Mouse (Mus musculus) adrenal gland, adult 18-20 months (tissue): ENCODE measurements at regions not wholly inside any gene's neighbourhood (a gene's known extent, or its start where the extent isn't known, plus 50 kb on each side); places are given as distances from the start of the nearest gene placed in this dataset.

ENCODE experiments used
- DNase-seq, 2 experiments: peaks; one replicate each; pipeline ENCODE4 v3.0.0; 2021 to 2022; ENCODE audit warnings: low spot score in 2 of 2

DNA sequence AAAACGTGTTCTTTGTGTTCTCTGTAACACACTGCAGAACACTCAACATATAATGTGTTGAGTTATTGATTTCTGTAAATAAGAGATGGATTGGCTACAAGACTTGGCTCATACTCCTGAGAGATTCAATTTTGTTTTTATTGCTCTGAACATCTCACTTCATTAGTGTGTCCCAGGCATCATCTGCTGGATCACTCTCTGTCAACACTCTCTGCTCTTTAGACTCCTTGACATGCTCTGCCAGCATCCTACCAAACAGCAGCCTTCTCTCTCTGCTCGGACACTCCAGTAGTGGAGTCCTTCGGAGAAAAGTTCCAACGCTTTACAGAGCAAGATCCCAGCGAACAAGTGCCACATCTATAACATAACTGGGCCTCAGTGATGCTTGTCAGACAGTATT, 235.1 kb upstream of the Lcorl start:
- DNase-seq, result no peak

DNA sequence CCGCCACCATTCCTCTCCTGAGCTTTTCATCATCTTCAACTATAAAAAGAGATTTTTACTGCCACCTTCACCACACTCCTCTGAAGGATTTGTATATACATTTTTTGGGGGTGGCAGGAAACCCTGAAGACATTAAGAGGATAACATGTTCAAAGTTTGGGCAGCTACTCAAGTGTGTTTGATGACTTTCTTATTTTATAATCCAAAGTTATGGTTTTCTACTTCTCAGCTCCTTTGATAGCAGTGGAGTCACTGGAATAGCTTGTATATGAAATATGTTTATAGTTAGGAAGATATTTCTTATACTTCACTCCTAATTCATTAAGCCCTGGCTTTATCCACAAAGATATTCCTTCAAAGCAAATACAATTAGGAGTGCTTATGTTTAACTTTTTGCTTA, 229.5 kb upstream of the Lcorl start:
- DNase-seq, result no peak

DNA sequence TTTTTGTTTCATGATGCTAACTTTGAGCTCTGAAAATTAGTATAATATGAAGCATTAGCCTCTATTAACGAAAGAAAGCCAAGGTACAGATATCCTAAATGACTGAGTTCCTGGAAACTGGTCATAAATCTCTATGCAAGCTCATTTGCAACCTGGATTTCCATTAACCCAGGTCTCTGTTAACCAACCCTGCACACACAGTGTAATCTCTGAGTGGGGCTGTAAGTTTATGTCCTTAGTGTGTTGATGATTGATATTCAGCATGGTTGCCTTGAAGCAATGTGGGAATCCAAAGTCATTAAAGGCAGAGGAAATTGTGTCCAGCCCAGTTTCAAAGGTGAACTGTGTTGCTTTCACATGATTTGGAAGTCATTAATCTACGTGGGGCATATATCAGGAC, 225.9 kb upstream of the Lcorl start:
- no peak for DNase-seq

DNA sequence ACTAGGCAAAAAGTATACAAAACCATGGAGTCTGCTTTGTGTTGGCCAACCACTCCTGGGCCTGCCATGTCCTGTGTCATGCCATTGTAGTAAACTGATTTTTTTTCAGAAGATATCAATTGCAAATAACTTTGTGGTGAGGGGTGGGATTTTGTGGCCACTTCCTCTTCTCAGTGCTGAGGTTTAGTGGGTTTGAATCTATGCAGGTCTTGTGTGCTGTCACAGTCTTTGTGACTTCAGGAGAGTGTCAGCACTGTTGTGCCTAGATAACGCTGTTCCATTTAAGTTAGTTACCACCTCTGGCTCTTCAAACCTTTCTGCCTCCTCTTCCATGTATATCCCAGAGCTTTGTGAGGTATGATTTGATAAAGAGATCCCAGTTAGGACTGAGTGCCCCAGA, 216.3 kb upstream of the Lcorl start:
- no peak for DNase-seq

DNA sequence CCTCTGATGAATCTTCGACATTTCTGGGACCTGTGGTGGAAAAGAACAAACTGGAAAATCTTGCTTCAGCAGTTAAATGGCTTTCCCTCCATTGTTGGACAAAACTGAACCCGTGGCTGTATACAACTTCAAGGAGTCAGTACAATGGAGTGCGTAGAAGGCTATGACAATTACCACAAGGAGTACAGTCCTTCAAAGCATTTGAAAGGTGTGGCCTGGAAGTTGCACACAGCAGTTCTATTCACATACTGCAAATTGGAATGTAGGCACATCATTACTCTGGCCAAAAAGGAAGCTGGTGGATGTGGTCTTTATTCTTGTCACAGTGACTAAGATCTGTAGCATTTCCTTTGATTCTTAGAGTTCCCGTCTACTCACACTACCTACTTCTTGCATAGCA, 215.7 kb upstream of the Lcorl start:
- no peak for DNase-seq

DNA sequence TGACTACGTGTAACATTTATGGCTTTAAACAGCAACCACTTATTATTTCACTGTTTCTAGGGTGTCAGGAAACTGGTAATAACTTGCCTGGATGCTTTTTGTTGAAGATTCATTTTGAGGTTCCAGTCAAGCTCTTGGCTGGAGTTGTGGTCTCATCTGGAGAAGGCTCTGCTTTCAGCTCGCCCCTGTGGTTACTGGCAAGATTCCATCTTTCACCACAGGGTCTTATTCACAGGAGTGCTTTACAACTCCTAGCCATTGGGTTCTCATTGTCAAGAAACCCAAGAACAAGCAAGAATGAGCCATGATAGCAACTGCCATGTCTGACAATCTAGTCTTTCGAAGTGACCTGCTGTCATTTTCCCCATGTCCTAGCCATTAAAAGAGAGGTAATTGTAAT, 202.5 kb upstream of the Lcorl start:
- no peak for DNase-seq

DNA sequence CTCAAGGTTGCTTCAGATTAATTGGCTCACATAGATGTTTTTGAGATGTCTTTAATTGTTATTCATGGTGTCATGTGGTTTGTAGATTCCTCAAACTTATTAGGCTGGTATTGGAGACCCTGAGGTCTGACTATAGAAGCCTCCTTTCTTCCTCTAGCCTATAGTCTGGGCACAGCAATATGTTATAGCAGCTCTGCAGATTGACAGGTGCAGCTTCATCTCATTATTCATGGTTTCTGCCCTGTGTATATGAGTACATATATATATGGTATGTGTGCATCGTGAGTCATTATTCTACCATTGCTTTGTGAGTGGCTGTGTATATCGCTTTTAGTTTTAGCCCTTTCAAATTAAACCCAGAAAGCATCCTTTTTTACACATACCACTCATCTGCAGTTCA, 197.4 kb upstream of the Lcorl start:
- DNase-seq, result no peak

DNA sequence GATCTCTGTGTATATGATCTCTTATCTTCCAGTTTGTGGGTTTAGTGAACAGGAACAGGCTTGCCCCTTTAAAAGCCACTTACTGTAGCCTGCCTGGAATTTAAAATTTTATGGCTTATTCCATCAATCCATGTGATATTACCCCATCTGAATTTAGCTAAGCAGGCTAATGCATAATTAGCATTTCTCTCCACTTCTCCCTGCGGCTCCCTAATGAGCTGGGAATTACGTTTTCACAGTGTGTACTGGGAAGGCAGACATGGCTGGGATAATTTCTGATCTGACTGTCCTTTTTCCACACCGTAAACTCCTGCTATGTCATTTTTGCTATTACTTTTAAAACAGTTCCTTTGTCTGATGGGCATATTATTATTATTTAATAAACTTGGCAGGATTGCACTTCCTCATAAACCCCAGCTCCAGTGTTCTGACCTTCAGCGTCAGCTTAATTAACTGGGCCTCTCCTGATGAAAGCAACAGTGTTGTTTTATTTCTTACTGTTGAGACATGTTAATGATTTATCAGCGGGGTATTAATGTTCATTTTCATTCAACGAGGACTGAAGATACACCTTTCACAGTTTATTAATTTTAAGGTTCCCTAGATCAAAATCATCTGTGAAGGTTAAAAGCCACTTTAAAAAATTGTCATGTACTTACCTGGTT, 185.4 kb upstream of the Lcorl start:
- no peak for DNase-seq

DNA sequence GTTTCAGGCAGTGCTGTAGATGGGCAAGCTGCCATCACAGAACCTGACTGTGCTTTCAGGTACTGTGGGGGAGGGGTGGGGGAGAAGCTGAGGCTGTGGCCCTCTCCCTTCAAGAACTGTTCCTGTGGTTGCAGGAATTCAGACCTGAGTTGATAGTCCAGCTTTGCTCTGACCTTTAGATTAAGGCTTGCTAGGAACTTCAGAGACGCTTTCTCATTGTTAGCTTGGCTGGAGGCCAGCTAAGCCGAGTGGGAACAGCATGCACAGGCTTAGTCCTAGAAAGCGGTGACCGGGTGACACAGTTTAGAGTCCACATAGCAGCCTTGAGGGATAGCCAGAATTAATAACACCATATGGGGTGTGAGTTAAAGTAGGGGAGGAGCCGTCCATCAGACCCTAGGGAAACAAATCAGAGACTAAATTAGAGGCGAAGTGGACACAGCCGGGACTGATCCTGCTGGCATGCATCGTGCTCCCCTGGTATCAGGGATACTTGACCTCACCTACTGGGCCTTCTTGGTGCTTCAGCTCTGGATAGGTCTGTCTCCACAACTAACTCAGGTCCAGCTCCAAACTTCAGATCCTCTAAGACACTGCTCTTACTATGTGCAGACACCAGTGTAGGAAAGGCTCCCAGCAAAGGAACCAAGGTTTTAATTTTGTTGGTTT, 175.7 kb upstream of the Lcorl start:
- peak; percentile 46 to 48 for DNase-seq

DNA sequence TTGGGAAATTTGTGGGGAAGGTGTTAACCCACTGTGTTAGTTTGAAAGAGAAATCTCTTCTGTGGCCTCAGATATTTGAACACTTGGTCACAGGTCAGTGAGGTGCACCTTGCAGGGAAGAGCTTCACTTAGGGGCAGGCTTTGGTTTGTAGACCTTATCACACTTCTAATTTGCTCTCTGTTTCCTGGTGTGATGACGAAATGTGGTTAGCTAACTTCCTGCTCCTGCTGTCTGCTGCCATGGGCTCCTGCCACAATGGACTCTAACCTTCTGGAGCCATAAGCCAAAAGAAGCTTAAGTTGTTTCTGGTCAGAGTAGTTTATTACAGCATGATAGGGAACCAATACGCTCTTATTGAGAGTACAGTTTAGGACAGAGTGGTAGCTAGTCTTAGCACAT, 174.8 kb upstream of the Lcorl start:
- DNase-seq, result no peak

DNA sequence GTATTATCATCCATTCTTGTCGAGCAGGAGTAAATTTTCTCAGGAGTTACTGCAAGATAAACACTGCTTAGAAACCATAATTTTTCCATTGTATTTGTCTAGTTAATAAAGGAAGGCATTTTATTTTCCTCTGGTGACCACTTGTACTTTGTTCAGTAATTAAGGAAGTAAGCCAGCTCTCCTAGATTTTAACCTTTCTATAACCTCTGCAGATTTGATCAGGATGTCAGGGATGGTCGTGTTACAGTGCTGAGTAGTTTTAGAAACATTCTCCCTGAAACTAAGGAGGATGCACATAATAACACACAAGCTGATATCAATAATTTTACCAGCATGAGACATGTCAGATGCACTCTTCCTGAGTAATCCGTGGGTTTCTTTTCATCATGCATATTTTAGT, 166.7 kb upstream of the Lcorl start:
- no peak for DNase-seq

DNA sequence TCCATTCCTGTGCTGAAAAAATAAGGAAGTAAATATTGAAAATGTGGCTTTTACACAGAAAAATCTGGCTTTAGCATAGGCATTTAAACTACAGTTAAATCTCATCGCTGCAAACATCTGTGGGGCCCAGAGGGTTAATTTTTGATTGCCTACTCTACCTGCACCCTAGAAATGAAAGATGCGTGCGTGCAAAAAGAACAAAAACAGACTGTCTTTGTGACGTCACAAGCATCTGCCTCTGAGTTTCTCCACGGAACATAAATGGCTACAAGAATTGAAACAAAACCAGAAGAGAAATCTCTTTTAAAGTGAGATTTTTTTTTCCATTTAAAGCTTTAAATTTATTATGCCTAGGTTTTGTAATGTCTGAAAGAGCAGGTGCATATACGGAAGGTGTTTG, 166.0 kb upstream of the Lcorl start:
- no peak for DNase-seq

DNA sequence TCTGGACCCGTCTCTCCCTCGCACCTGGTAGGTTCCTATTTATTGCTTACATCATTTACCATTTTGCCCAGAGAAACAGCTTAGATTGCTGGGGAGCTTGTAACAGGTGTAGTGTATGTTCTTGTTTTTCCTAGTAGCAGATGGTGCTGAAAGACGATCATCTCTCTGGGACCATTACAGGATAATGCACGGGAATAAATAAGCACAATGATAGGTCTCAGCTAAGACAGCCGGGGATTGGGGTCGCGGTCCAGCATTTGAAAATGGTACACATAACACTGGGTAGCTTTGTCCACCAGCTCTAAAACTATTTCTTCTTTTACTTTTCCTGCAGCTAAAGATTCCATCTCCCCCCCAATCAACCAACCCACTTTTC, 164.6 kb upstream of the Lcorl start:
- no peak for DNase-seq

DNA sequence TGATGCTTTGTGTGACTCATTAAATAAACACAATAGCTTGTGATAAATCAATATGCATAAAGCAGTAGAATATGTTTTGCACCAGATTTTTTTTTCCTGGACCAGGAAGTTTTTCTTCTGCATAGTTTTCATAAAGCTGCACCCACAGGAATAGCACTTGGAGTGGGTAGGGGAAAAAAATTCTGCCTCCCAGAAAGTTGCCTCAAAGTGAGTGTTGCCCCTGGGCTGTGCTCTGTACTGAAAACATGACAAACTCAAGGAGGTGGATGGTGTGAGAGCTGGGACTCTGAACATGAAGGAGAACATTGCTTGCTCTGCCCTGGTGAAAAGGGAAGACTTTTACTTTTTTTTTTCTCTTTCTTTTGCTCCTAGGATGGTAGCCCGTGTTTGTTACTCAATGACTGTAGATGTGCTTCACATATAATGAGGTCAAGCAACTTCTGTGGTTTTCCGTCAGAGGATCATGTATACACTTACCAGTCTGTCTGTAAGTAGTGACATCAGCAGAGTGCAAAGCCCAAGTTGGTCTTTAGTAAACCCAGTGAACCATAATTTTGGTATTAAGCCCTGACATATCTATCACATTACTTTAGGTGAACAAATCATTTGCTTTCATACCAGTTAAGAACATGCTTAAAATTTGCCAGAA, 164.1 kb upstream of the Lcorl start:
- no peak for DNase-seq

DNA sequence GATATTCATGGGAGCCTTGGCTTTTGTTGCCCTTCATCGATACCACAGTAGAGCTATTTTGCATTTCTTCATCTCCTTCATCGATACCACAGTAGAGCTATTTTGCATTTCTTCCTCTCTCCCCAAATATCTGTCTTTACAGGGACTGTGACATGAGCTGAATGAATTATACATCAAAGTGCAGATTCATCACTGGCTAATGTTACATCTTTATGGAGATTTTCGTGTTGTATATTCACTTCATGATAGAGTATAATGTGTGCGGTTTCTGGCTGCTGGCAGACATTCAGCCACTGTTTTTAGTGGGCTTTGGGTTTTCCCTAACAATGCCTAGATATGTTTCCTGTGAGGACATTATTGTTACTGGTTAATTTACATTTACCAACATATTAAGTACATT, 162.8 kb upstream of the Lcorl start:
- DNase-seq, result no peak

DNA sequence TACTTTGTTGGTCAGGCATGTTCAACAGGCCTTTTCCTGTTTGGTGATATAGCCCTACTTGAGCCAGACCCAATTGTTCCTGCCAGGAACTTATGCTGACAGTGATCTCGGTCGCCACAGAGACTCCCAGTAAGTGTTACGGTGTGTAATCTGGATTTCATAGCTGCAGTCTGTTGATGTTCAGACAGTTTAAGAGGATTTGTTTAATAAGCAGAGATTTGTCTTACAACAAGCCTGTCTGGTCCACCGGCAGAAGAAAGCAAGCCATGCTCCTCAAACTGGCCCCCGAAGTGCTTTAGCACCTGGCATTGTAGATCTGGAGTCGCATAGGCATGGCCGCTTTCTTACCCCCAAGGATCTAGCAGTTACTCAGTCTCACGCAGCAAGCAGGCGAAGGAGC, 150.0 kb upstream of the Lcorl start:
- DNase-seq, result no peak

DNA sequence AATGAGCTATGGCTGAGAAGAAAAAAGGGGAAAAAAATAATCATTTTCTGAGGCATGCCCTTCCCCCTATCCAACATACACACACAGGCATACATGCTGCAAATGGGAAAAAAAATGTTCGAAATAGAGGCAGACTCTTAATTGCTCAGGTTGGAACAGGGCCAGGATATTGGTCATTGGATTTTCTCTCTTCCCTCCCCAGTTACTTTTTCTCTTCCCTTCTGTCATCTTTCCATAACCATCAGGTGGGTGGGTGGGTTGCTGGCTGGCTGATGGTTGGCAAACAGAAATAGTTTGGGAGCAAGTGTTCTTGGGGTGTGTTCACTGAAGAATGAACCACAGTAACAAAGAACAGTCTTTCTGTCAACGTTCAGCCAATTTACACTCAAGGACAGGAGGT, 149.3 kb upstream of the Lcorl start:
- no peak for DNase-seq

DNA sequence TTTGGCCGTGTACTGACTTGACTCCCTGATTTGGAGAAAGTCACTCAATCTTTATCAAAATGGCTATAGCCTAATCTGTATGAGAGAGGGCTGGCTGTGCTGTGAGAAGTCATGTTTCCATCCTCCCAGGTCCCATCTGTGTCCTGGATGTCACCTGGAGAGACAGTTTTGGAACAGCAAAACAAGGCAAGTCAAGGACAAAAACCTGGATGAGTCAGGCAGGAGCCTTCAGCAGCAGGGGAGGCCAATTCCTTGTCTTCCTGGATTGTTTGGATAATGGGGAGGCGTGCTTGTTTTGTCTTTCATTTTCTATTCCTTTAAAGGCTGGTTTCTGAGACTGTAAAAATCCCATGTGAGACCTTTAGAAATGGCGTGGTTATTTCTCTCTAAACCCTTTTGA, 148.8 kb upstream of the Lcorl start:
- no peak for DNase-seq

DNA sequence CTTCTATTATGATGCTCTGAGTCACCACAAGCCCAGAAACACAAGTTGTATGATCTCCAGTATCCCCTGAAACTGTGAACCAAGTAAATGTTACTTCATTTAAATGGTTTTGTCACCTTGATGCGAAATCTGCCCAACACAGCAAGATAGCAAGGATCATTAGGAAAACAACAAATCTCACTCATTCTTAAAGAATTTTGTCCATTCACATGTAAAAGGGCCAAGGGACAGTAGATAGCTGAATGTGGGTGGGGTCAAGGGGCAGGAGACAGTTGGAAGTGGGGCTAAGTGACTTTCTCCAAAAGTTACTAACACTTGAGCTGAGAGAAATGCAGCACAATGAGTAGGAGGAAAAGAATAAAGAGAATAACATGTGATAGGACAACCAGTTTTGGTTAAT, 148.2 kb upstream of the Lcorl start:
- no peak for DNase-seq

DNA sequence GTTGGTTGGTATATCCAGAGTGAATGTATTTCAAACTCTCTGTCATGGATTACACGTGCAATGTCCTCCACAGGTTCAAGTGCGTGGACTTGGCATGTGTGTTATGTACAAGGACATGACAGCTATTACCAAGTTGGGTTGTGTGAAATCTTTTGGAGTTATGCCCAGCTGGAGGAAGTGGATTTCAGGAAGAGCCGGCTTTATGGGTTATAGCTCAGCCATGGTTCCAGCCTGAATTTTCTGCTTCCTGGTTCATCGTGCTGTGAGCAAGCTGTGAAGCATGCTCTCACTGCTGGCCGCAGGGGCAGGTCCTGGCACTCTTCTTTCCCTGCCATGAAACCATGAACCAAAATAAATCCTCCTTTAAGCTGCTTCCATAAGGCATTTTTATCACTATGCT, 144.6 kb upstream of the Lcorl start:
- DNase-seq, result no peak

DNA sequence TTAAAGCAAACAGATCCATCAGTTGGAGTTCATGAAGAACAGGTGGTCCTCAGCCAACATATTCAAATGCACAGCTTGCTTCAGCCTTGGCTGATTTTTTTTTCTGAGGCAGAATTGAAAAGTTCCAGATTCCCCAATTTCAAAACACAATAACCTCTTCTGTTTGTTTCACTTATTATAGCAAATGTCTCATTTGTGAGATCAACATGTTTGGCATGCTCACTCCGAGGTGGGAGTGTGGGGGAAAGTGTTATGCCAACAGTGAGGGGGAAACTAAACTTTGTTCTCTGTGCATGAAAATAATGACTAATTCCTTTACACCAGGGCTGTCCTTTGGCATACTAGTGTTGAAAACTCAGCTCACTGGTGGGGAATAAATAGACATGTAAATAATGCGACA, 100.4 kb upstream of the Lcorl start:
- DNase-seq, result no peak

DNA sequence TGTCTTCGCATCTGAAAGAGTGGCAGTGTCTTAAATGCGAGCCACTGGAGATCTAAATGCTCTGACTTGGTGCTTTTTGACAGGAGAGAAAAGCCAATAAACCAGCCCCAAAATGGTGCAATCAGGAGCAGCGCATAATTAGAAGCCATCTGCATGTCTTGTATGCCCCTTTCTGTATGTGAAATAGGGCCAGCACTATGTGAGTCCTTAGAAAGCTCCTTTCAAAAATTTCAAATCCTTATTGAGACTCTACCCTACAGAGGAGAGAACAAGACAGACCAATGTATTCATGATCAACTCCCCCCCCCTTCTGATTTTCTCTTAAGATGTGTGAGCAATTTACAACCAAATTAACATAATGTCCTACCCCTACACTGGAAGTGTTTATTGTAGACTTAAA, 86.6 kb upstream of the Lcorl start:
- DNase-seq, result no peak

DNA sequence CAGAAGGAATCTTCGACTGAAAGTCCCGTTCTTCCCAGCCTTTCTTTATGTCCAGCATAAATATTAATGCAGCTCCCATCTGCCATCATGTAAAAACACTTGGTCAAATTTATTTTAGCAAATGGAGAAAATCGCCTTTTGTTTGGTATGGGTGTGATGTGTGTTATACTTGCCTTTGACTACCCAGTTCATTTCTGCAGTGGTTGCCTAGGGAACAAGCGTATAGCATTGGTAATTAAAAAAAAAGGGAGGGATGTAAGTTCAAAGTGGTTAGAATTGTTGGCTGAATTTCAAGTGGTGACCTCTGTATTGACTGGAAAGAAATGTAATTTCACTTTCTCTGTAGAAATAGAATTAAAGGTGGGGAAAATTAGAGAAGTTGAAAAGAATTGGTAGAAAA, 75.6 kb upstream of the Lcorl start:
- DNase-seq, result no peak
